In the genomic region with DNA sequence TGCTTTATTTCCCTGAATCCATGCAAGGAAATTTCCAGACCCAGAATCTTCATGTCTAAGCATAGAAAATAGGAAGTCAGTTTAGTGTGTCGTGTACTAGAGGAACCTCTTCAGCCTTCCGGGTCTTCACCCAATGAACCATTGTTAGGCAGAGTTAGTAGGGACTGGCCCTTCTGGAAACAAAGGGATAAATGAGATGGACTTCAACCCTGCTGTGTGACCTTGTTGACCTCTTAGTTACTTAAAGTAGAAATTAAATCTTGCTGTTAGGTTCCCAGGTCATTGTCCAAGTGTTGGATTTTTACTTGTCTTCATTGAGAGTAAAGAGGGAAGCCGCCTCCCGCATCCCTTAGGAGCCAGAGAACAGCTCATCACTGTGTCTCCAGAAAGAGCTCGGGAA, we compare ENCODE assay signal across 22 mouse cellular contexts. TPM values are rescaled to one million over a fixed set of nuclear protein-coding genes. Genes with fewer than 3 reads are reported as not detected.
"Had no signal": no experiment of that assay in that cellular context is flagged by ENCODE, and none has a peak within 500 bp of the region (broad histone marks: within the 10 kb centered on the region; RNA-seq: fewer than 3 reads in every experiment).

No protein-coding gene starts in this region.

- H3K9me3 ChIP-seq: lung, embryonic 15.5 days; midbrain, embryonic 10.5 days; midbrain, embryonic 12.5 days; neural tube, embryonic 13.5 days; neural tube, embryonic 15.5 days had no signal

- ATAC-seq: lung, postnatal 0 days; midbrain, embryonic 16.5 days had no signal

- DNase-seq: lung, adult 2 months; lung, postnatal 14 days; lung, postnatal 4 days; midbrain, embryonic 14.5 days; right cerebral cortex, adult 18-20 months; right cerebral cortex, postnatal 25 days; right cerebral cortex, postnatal 4 days; spleen, adult 18-20 months; thymus, adult 18-20 months; thymus, postnatal 14 days; thymus, postnatal 36 days had no signal

- H3K4me1 ChIP-seq: lung, embryonic 15.5 days; midbrain, embryonic 10.5 days; midbrain, embryonic 12.5 days; neural tube, embryonic 13.5 days; neural tube, embryonic 15.5 days had no signal

- H3K27me3 ChIP-seq: lung, embryonic 15.5 days; midbrain, embryonic 12.5 days; neural tube, embryonic 13.5 days; neural tube, embryonic 15.5 days had no signal

- H3K4me2 ChIP-seq: lung, embryonic 15.5 days; midbrain, embryonic 12.5 days; neural tube, embryonic 13.5 days; neural tube, embryonic 15.5 days had no signal

- H3K9ac ChIP-seq: lung, embryonic 15.5 days; midbrain, embryonic 12.5 days; neural tube, embryonic 13.5 days; neural tube, embryonic 15.5 days had no signal

- H3K4me3 ChIP-seq: lung, embryonic 15.5 days; midbrain, embryonic 10.5 days; midbrain, embryonic 12.5 days; myocyte; neural tube, embryonic 13.5 days; neural tube, embryonic 15.5 days had no signal

- H3K27ac ChIP-seq: lung, embryonic 15.5 days; midbrain, embryonic 10.5 days; midbrain, embryonic 12.5 days; neural tube, embryonic 13.5 days; neural tube, embryonic 15.5 days had no signal

RNA-seq across cellular contexts. Expression of a gene that starts 26.1 kb away (rescaled TPM):
- polyA plus RNA-seq: midbrain, embryonic 12.5 days; midbrain, embryonic 14.5 days; midbrain, embryonic 16.5 days; small intestine, adult 2 months; stomach, embryonic 14.5 days had no signal

RNA-seq across cellular contexts. Expression of a gene that starts 40.2 kb away (rescaled TPM):
- polyA plus RNA-seq: lung, postnatal 0 days; midbrain, embryonic 10.5 days; midbrain, embryonic 12.5 days; midbrain, embryonic 14.5 days; midbrain, embryonic 16.5 days; stomach, embryonic 14.5 days had no signal

RNA-seq across cellular contexts. Expression of a gene that starts 47.5 kb away (rescaled TPM):
- polyA plus RNA-seq: lung, adult 2 months; lung, embryonic 15.5 days; lung, postnatal 0 days; midbrain, embryonic 16.5 days; small intestine, adult 2 months; stomach, embryonic 16.5 days had no signal
